Mouse (Mus musculus) liver, adult 2 months (tissue): ENCODE measurements around the gene Coa6.

Source experiments
- CTCF ChIP-seq: fragments of 200-500 bp; IDR thresholded peaks from 2 replicates; pipeline ENCODE4 v1.5.1; 2011; ENCODE audit warnings: low read depth, low read length, control low read depth
- POLR2A ChIP-seq: fragments of 200-500 bp; IDR thresholded peaks from 2 replicates; pipeline ENCODE4 v1.6.1; 2011; ENCODE audit warnings: low read length, control low read depth; ENCODE audit not compliant: insufficient read depth; ENCODE audit errors: extremely low read depth

DNA sequence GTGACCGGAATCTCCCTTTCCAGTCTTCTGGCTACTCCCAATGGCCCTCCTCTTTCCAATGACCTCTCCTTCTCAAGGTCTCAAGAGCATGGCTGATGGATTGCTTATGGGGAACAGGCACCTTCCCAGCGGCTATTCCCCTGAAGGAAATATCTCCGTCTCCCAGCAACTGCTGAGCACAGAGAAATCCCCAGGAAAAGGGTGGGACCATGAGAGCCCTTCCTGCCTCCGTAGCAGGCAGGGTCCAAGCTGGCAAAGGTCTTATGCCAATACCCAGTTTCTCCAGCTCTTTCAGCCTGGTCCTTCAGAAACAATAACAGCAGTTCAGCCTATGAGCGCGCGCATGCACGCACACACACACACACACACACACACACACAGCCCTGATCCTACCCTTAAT is 28.8 kb downstream of the Coa6 start:
- TF ChIP-seq CTCF, result no peak
- TF ChIP-seq POLR2A, result no peak
